Mouse (Mus musculus) lung, postnatal 10 days (tissue): ENCODE results near the gene Adat3.

Experiments used
- DNase-seq: peaks from one replicate; pipeline ENCODE4 v3.0.0; 2021

Gene Adat3

GRCm38 (mm10) chr10:80602698-80603325 is at the start of gene Adat3, which contains the start of gene Scamp4:
Gene Adat3, plus strand, starts transcription at chr10:80602880.
Gene Scamp4, plus strand, starts transcription at chr10:80602872.
- DNase-seq = peak; percentile 97

- DNase-seq = no peak
Measured at GRCm38 (mm10) chr10:80553575-80553974, 49.1 kb upstream of the Adat3 start.

- DNase-seq = no peak
Measured at GRCm38 (mm10) chr10:80553997-80554396, 48.7 kb upstream of the Adat3 start.

- DNase-seq = peak; percentile 89
Measured at GRCm38 (mm10) chr10:80557346-80557965, 45.2 kb upstream of the Adat3 start.

- no peak for DNase-seq
Measured at GRCm38 (mm10) chr10:80559431-80559830, 43.2 kb upstream of the Adat3 start.

GRCm38 (mm10) chr10:80560621-80561020 is 42.1 kb upstream of the Adat3 start:
- no peak for DNase-seq

- DNase-seq = peak; percentile 96
Measured at GRCm38 (mm10) chr10:80561116-80561944, 41.4 kb upstream of the Adat3 start, which contains the start of gene Rexo1. Gene Rexo1, minus strand, starts transcription at chr10:80561560.

- peak; percentile 91 for DNase-seq
Measured at GRCm38 (mm10) chr10:80566375-80567092, 36.1 kb upstream of the Adat3 start.

- DNase-seq = no peak
Measured at GRCm38 (mm10) chr10:80568876-80569275, 33.8 kb upstream of the Adat3 start.

- DNase-seq = peak; percentile 87
Measured at GRCm38 (mm10) chr10:80569664-80570066, 33.0 kb upstream of the Adat3 start.

GRCm38 (mm10) chr10:80570419-80570818 is 32.3 kb upstream of the Adat3 start:
- no peak for DNase-seq

- DNase-seq = peak; percentile 68
Measured at GRCm38 (mm10) chr10:80570871-80571836, 31.5 kb upstream of the Adat3 start.

GRCm38 (mm10) chr10:80572477-80572876 is 30.2 kb upstream of the Adat3 start:
- no peak for DNase-seq

GRCm38 (mm10) chr10:80573944-80574343 is 28.7 kb upstream of the Adat3 start:
- no peak for DNase-seq

GRCm38 (mm10) chr10:80574896-80575295 is 27.8 kb upstream of the Adat3 start:
- DNase-seq = no peak

GRCm38 (mm10) chr10:80575925-80576324 is 26.8 kb upstream of the Adat3 start:
- no peak for DNase-seq

GRCm38 (mm10) chr10:80576351-80577194 is 26.1 kb upstream of the Adat3 start:
- DNase-seq = peak; percentile 70

- peak; percentile 99 for DNase-seq
Measured at GRCm38 (mm10) chr10:80577195-80578130, 25.2 kb upstream of the Adat3 start, which contains the start of gene Klf16. Gene Klf16, minus strand, starts transcription at chr10:80577321.

GRCm38 (mm10) chr10:80578131-80578750 is 24.4 kb upstream of the Adat3 start:
- peak; percentile 93 for DNase-seq
